Mouse (Mus musculus) stomach, postnatal 0 days (tissue): ENCODE data around the gene Rab42. TPM values are rescaled to one million over a fixed set of nuclear protein-coding genes. Genes with fewer than 3 reads are reported as not detected.
A peak's percentile ranks its signal among the peaks of the same experiment; 100 is the strongest.
"Not testable (repeated sequence)": the region's sequence is repeated elsewhere in the genome, so short reads cannot be mapped to it uniquely, and the experiment has no call there.

Source experiments
- ATAC-seq: fragments of 200-750 bp; cut with Nextera tagmentation; 2 replicates; pipeline ENCODE4 v1.8.0; 2017; ENCODE audit not compliant: low FRiP score, low TSS enrichment
- DNase-seq: peaks from one replicate; pipeline ENCODE4 v3.0.0-alpha.2; 2016; ENCODE audit warnings: low spot score
- H3K27ac ChIP-seq: fragments of 300-500 bp; sonication (generic); replicated peaks from 2 replicates; pipeline ENCODE4 v1.5.1; 2014; ENCODE audit warnings: mild to moderate bottlenecking, control low read depth
- H3K27me3 ChIP-seq: fragments of 300-500 bp; sonication (generic); 2 replicates; pipeline ENCODE4 v1.6.1; 2014; ENCODE audit warnings: low read length; ENCODE audit not compliant: control insufficient read depth, insufficient read depth
- H3K36me3 ChIP-seq: fragments of 300-500 bp; sonication (generic); 2 replicates; pipeline ENCODE4 v1.6.1; 2014; ENCODE audit warnings: low read length, mixed read lengths; ENCODE audit not compliant: control insufficient read depth, insufficient read depth
- H3K4me1 ChIP-seq: fragments of 300-500 bp; sonication (generic); replicated peaks from 2 replicates; pipeline ENCODE4 v1.6.1; 2014; ENCODE audit warnings: antibody characterized with exemption; ENCODE audit not compliant: control insufficient read depth, insufficient read depth
- H3K4me2 ChIP-seq: fragments of 300-500 bp; sonication (generic); replicated peaks from 2 replicates; pipeline ENCODE4 v1.6.1; 2014; ENCODE audit warnings: low read depth, mild to moderate bottlenecking, control low read depth, moderate library complexity
- H3K4me3 ChIP-seq: fragments of 300-500 bp; sonication (generic); 2 replicates; pipeline ENCODE4 v1.5.1; 2014; ENCODE audit warnings: low read depth, low read length, control low read depth
- H3K9ac ChIP-seq: fragments of 300-500 bp; sonication (generic); 2 replicates; pipeline ENCODE4 v1.6.1; 2014; ENCODE audit warnings: mild to moderate bottlenecking, low read length, control low read depth, mixed read lengths
- H3K9me3 ChIP-seq: fragments of 300-500 bp; sonication (generic); 2 replicates; pipeline ENCODE4 v1.6.1; 2016; ENCODE audit warnings: low read length; ENCODE audit not compliant: control insufficient read depth
- CTCF ChIP-seq: IDR thresholded peaks from 2 replicates; pipeline ENCODE4 v1.5.1; 2016; ENCODE audit warnings: antibody characterized with exemption, low read depth, mild to moderate bottlenecking, moderate library complexity
- EP300 ChIP-seq: optimal IDR thresholded peaks from 2 replicates; pipeline ENCODE3; 2016; ENCODE audit warnings: antibody characterized with exemption
- WGBS: fragments of 180-500 bp; shearing (Covaris S2); extraction: QIAGEN DNeasy Blood & Tissue Kit; methylation state at CpG from one replicate; pipeline ENCODE4 v1.1.7; 2014; 5-methylcytosine and 5-hydroxymethylcytosine counted together
- polyA plus RNA-seq: library from polyadenylated mRNA; unstranded; fragments of >200 nt; fragmentation: Nextera tagmentation; extraction: Ambion mirVana; gene quantifications from 2 replicates; pipeline ENCODE4 v1.2.1, GENCODE M21; 2015

Gene Rab42
- polyA plus RNA-seq, 1 experiment from 2014 or later: 2.3 TPM

- Histone ChIP-seq H3K27ac (peak overlapping the region; percentile 93), H3K9me3 (no peaks in the 10 kb centered on the region), H3K4me2 (peak overlapping the region; percentile 77), H3K27me3 (no peaks in the 10 kb centered on the region), H3K4me1 (no peaks in the 10 kb centered on the region), H3K9ac (peak overlapping the region; percentile 92), H3K36me3 (peaks cover 6% of the 10 kb centered on the region), H3K4me3 (peak overlapping the region; percentile 78)
- under 1% methylated on average over 15 of the region's 15 CpGs for WGBS
- ATAC-seq (no peak), DNase-seq (peak; percentile 31)
- TF ChIP-seq CTCF: no peak
Measured at GRCm38 (mm10) chr4:132309140-132309848, 6.1 kb upstream of the Rab42 start.

GRCm38 (mm10) chr4:132308437-132309139 is 5.4 kb upstream of the Rab42 start:
- WGBS: under 1% methylated on average over 41 of the region's 41 CpGs
- peaks cover 6% of the 10 kb centered on the region; the same call in 1 of the 2 replicates for H3K36me3 ChIP-seq
- no peaks in the 10 kb centered on the region for H3K27me3 ChIP-seq
- peak overlapping the region; percentile 92 for H3K9ac ChIP-seq
- peak; percentile 94 for ATAC-seq
- H3K9me3 ChIP-seq: no peaks in the 10 kb centered on the region
- peak overlapping the region; percentile 77 for H3K4me2 ChIP-seq
- DNase-seq: peak; percentile 89
- TF ChIP-seq CTCF (no peak), EP300 (no peak)
- H3K4me1 ChIP-seq: no peaks in the 10 kb centered on the region
- H3K27ac ChIP-seq: peak overlapping the region; percentile 93
- H3K4me3 ChIP-seq: peak overlapping the region; percentile 78

- H3K4me1 ChIP-seq: peaks cover 3% of the 10 kb centered on the region; the same call in 1 of the 2 replicates
- H3K4me3 ChIP-seq: no peak overlapping the region
- 75% methylated on average over 6 of the region's 6 CpGs for WGBS
- no peak overlapping the region for H3K27ac ChIP-seq
- ATAC-seq (no peak), DNase-seq (no peak)
- H3K4me2 ChIP-seq: no peak overlapping the region
- H3K27me3 ChIP-seq: no peaks in the 10 kb centered on the region
- H3K9me3 ChIP-seq: no peaks in the 10 kb centered on the region
- H3K36me3 ChIP-seq: peaks cover 6% of the 10 kb centered on the region; the same call in 1 of the 2 replicates
- no peak overlapping the region for H3K9ac ChIP-seq
- no peak for TF ChIP-seq CTCF
- no peak for TF ChIP-seq EP300
Measured at GRCm38 (mm10) chr4:132306004-132306403, 2.8 kb upstream of the Rab42 start.

- Histone ChIP-seq H3K9ac (no peak overlapping the region), H3K4me1 (peaks cover 3% of the 10 kb centered on the region; the same call in 1 of the 2 replicates), H3K27me3 (no peaks in the 10 kb centered on the region), H3K36me3 (peaks cover 2% of the 10 kb centered on the region; the same call in 1 of the 2 replicates), H3K4me3 (no peak overlapping the region), H3K27ac (no peak overlapping the region), H3K9me3 (no peaks in the 10 kb centered on the region), H3K4me2 (no peak overlapping the region)
- DNase-seq (no peak), ATAC-seq (no peak)
- TF ChIP-seq CTCF: no peak
- TF ChIP-seq EP300: no peak
- WGBS: 80% methylated on average over 8 of the region's 8 CpGs
Measured at GRCm38 (mm10) chr4:132305276-132305675, 2.1 kb upstream of the Rab42 start.

GRCm38 (mm10) chr4:132303484-132303883 is 299 bp upstream of the Rab42 start:
- H3K9ac ChIP-seq: peak overlapping the region; percentile 57; the same call in 1 of the 2 replicates
- TF ChIP-seq CTCF: 0 out of 2 replicates have a peak, but pooled peaks have one; percentile 15
- not testable (repeated sequence) for ATAC-seq, H3K9me3 ChIP-seq, H3K4me1 ChIP-seq, H3K36me3 ChIP-seq, H3K27ac ChIP-seq, H3K27me3 ChIP-seq, DNase-seq
- WGBS: 41% methylated on average over 6 of the region's 6 CpGs
- peak overlapping the region; percentile 49 for H3K4me3 ChIP-seq
- peak overlapping the region; percentile 64 for H3K4me2 ChIP-seq
